Mouse (Mus musculus) layer of hippocampus, postnatal 14 days (tissue): ENCODE results near the gene Arhgef28. TPM values are rescaled to one million over a fixed set of nuclear protein-coding genes. Genes with fewer than 3 reads are reported as not detected.

Experiments used
- DNase-seq, 2 experiments: peaks; one replicate each; pipeline ENCODE4 v3.0.0; 2021 to 2022; ENCODE audit warnings: low spot score in 2 of 2, mixed read lengths in 1 of 2
- total RNA-seq, 2 experiments: library from RNA; stranded (reverse); gene quantifications; 2 replicates each; pipeline ENCODE4 v1.2.3; 2021

The Arhgef28 gene
- total RNA-seq, 2 experiments from 2014 or later: 90.3 to 96.4 TPM

- DNase-seq: no peak
Observed at GRCm38 (mm10) chr13:98184632-98185031, 21.6 kb downstream of the Arhgef28 start.

GRCm38 (mm10) chr13:98183157-98183878 is 22.9 kb downstream of the Arhgef28 start:
- DNase-seq: no peak

- DNase-seq: peak in 1 of 2 experiments; percentile 53
Observed at GRCm38 (mm10) chr13:98182330-98182729, 23.9 kb downstream of the Arhgef28 start.

- no peak for DNase-seq
Observed at GRCm38 (mm10) chr13:98180636-98181035, 25.6 kb downstream of the Arhgef28 start.

- no peak for DNase-seq
Observed at GRCm38 (mm10) chr13:98175323-98176007, 30.8 kb downstream of the Arhgef28 start.

- no peak for DNase-seq
Observed at GRCm38 (mm10) chr13:98173008-98173407, 33.2 kb downstream of the Arhgef28 start.

- DNase-seq: no peak
Observed at GRCm38 (mm10) chr13:98172365-98172764, 33.9 kb downstream of the Arhgef28 start.

GRCm38 (mm10) chr13:98171706-98172105 is 34.5 kb downstream of the Arhgef28 start:
- DNase-seq: peak; percentile 43 to 71

- DNase-seq: peak; percentile 63
Observed at GRCm38 (mm10) chr13:98171257-98171656, 35.0 kb downstream of the Arhgef28 start.

- DNase-seq: no peak
Observed at GRCm38 (mm10) chr13:98164878-98165277, 41.4 kb downstream of the Arhgef28 start.

- no peak for DNase-seq
Observed at GRCm38 (mm10) chr13:98161496-98161895, 44.7 kb downstream of the Arhgef28 start.

- DNase-seq: peak in 1 of 2 experiments; percentile 71
Observed at GRCm38 (mm10) chr13:98156656-98157055, 49.6 kb downstream of the Arhgef28 start.

- no peak for DNase-seq
Observed at GRCm38 (mm10) chr13:98152759-98153158, 53.5 kb downstream of the Arhgef28 start.

GRCm38 (mm10) chr13:98147532-98147931 is 58.7 kb downstream of the Arhgef28 start:
- no peak for DNase-seq

- no peak for DNase-seq
Observed at GRCm38 (mm10) chr13:98146573-98147160, 59.6 kb downstream of the Arhgef28 start.

- DNase-seq: no peak
Observed at GRCm38 (mm10) chr13:98145310-98145709, 60.9 kb downstream of the Arhgef28 start.

- no peak for DNase-seq
Observed at GRCm38 (mm10) chr13:98143000-98143399, 63.2 kb downstream of the Arhgef28 start.

GRCm38 (mm10) chr13:98140626-98141025 is 65.6 kb downstream of the Arhgef28 start:
- no peak for DNase-seq

GRCm38 (mm10) chr13:98138786-98139185 is 67.5 kb downstream of the Arhgef28 start:
- no peak for DNase-seq

GRCm38 (mm10) chr13:98135890-98136555 is 70.2 kb downstream of the Arhgef28 start:
- DNase-seq: no peak

GRCm38 (mm10) chr13:98132951-98133350 is 73.3 kb downstream of the Arhgef28 start:
- DNase-seq: no peak

GRCm38 (mm10) chr13:98132264-98132663 is 74.0 kb downstream of the Arhgef28 start:
- DNase-seq: no peak
